Mouse (Mus musculus) CD8-positive naive resting alpha-beta T cell, adult 2 months (primary cell): ENCODE data around the gene Grxcr1.

Experiments used
- DNase-seq, 2 experiments: peaks; one replicate each; pipeline ENCODE4 v3.0.0; 2022; ENCODE audit warnings: low read depth in 2 of 2, low spot score in 2 of 2

Grxcr1 gene

GRCm38 (mm10) chr5:68087174-68087573 is 55.5 kb downstream of the Grxcr1 start:
- no peak for DNase-seq

- no peak for DNase-seq
Observed at GRCm38 (mm10) chr5:68093085-68093484, 61.5 kb downstream of the Grxcr1 start.

GRCm38 (mm10) chr5:68097665-68098624 is 66.3 kb downstream of the Grxcr1 start:
- DNase-seq, result no peak

- no peak for DNase-seq
Observed at GRCm38 (mm10) chr5:68112430-68113036, 80.9 kb downstream of the Grxcr1 start.

GRCm38 (mm10) chr5:68120880-68121279 is 89.2 kb downstream of the Grxcr1 start:
- DNase-seq, result no peak

DNA sequence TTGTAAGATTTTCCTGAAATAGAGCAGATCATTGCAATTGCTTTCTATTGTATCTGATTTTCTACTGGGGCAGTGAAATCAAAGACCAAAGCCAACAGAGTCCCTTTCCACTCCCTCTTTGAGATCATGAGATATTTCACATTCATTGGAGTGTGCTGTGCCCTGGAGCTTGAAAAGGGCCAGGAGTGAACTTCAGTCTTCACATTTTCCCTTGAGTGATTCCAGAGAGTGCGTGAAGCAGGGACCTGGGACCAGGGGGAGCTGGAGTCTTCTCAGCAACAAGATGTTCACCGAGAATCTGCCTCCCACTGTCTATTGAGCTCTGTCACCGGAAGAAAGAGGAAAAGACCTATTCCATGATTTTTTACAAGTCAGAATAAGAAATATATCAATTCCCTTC is 91.2 kb downstream of the Grxcr1 start:
- DNase-seq, result no peak

- DNase-seq, result no peak
Observed at GRCm38 (mm10) chr5:68125478-68125877, 93.8 kb downstream of the Grxcr1 start.

DNA sequence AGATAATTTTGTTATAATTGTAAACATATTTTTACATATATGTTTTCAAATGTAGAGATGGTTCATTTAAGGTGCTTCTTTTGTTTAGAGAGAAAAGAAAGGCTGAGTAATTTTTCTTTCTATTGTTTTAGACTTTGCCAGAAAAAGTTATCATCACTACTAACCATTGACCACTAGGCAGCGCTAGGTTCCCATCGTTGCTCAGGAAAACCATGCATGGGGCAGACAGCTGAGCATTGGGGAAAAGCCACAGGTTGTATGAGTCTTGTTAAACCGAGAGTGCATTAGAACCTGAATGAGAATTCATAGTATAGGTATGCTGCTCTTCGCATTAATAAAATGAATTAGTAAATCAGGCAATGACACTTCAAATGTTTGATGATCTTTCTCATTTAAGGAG is 96.8 kb downstream of the Grxcr1 start:
- no peak for DNase-seq

DNA sequence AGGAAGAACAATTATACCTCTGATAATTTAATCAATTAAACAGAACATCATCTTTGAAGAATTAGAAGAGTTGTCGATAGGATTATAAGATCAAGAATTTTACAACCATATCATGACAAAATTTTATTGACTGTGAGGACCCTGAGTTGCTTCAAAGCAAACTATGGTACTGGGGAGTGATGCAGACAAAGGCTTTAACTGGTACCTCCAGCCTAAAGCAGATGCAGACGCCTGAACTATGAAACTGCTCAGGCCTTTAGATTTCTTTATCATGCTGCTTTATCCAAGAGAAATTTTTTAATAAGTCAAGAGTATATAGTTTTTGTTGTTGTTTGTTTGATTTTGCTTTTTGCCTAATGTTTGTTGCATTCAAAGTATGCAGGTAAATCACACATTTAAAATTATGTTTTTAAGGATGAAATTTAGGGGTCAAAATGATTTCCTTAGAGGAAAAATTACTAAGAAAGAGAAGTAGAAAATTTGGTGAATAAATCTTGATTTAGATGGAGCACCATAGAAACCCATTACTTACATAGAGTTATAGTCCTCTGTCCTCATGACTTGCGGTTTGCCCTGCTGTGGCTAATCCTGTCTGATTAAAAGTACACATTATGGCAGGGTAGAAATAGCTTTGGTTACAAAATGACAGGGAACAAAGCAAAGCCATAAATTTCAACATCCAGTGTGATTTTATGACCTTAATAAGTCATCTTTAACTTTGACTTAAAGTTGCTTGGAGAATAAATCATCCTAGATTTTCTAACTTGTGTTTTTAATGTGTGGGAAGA is 97.4 kb downstream of the Grxcr1 start:
- no peak for DNase-seq

GRCm38 (mm10) chr5:68146818-68147217 is 115.2 kb downstream of the Grxcr1 start:
- DNase-seq, result no peak

GRCm38 (mm10) chr5:68149946-68150345 is 118.3 kb downstream of the Grxcr1 start:
- no peak for DNase-seq

- no peak for DNase-seq
Observed at GRCm38 (mm10) chr5:68150347-68151043, 118.9 kb downstream of the Grxcr1 start.

GRCm38 (mm10) chr5:68162503-68162902 is 130.9 kb downstream of the Grxcr1 start:
- DNase-seq, result no peak

DNA sequence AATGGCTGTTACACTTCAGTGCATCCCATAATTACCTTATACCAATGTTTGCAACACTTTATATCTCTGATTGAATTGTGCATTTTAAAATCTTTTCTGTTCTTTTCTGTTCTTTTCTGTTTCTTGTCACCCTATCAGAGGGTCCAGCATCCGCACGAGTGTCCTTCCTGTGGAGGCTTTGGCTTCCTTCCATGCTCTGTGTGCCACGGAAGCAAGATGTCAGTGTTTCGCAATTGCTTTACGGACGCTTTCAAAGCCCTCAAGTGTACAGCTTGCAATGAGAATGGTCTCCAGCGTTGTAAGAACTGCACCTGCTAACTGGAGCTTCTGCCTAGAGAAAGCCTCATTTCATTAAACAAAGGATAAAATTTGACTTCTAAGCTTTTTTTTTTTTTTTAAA is 134.3 kb downstream of the Grxcr1 start:
- no peak for DNase-seq
